Mouse (Mus musculus): Measurements from ENCODE around the gene Gm8773. TPM values are rescaled to one million over a fixed set of nuclear protein-coding genes. Genes with fewer than 3 reads are reported as not detected.

Gene Gm8773
- polyA plus RNA-seq, 1 experiment from 2014 or later: 1.0 TPM

DNA sequence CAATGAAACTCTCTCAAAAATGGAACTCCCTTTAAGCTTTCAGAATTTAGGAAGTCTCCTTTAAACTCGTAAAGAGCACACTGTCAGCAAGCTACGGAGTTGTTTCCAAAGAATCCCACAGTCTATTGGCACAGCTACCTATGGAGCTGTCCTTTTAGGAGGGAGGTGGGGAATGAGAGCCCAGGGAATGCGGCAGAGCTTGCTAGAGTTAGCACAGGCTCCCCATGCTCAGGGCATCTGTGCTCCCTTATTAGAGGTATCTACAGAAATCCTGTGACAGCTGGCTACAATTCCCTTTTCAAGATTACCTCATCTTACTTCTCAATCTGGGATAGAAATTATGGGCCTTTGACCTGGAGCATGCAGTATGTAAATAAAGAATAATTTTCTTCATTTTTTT lies 36.9 kb downstream of the Gm8773 start:
- Histone ChIP-seq H3K9ac (no peak overlapping the region), H3K4me3 (no peak overlapping the region), H3K9me3 (no peaks in the 10 kb centered on the region), H3K27ac (no peak overlapping the region), H3K4me1 (no peaks in the 10 kb centered on the region), H3K4me2 (no peak overlapping the region), H3K27me3 (no peaks in the 10 kb centered on the region), H3K36me3 (no peaks in the 10 kb centered on the region)
- WGBS: 47% methylated on average over 3 of the region's 3 CpGs
- ATAC-seq (ENCODE audit: borderline replicate concordance, extremely low read depth, low FRiP score, low TSS enrichment): no peak

DNA sequence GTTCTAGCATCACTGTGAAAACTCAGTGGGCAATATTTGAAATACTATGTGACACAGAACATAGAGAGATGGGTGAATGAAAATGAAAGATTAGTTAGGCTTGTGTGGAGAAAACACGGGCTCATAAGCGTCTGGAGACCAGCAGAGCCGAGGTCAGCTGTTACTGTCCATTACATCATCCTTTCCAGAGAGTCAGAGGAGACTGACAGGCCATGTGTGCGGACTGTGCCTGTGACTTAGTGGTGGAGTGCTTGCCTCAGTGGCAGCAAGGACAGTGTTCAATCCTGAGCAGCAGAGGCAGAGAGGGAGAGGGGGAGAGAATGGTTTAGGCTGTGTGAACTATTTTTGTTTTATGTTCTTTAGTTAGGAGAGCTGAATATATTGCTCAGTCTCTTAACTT lies 44.7 kb downstream of the Gm8773 start:
- no peak overlapping the region for H3K4me3 ChIP-seq
- H3K4me1 ChIP-seq: no peaks in the 10 kb centered on the region
- no peak overlapping the region for H3K4me2 ChIP-seq
- no peaks in the 10 kb centered on the region for H3K9me3 ChIP-seq
- no peaks in the 10 kb centered on the region for H3K27me3 ChIP-seq
- no peak for ATAC-seq (ENCODE audit: borderline replicate concordance, extremely low read depth, low FRiP score, low TSS enrichment)
- no peak overlapping the region for H3K27ac ChIP-seq
- H3K9ac ChIP-seq: no peak overlapping the region
- 46% methylated on average over 4 of the region's 4 CpGs for WGBS
- H3K36me3 ChIP-seq: no peaks in the 10 kb centered on the region

DNA sequence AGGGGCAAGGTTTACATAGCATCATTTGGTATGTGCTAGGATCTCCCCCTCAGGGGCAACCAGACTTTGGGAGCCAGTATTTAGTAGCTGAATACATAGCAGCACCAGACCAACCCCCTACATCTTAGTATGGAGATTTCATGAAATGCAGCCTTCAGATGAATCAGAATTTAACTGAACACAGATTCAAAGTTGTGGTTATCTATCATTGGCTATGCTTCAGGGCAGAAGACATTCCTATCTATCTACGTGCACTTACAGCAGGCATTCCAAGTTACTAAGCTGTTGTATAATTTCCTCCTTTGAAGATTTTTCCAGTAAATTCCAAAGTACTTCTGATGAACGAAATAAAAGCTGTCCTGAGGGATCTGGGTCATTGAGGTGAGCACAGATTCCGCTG lies 51.9 kb downstream of the Gm8773 start:
- no peak for ATAC-seq (ENCODE audit: borderline replicate concordance, extremely low read depth, low FRiP score, low TSS enrichment)
- Histone ChIP-seq H3K36me3 (no peaks in the 10 kb centered on the region), H3K4me3 (no peak overlapping the region), H3K4me1 (no peaks in the 10 kb centered on the region), H3K4me2 (no peak overlapping the region), H3K27me3 (no peaks in the 10 kb centered on the region), H3K9me3 (no peaks in the 10 kb centered on the region), H3K9ac (no peak overlapping the region), H3K27ac (no peak overlapping the region)
- 59% methylated on average over 3 of the region's 3 CpGs for WGBS

Other genes with a start within 250 kb of the Gm8773 start
- 30.4 and 33.1 TPM in 2 replicates for gene Cdk14, start 153.5 kb upstream of the Gm8773 start, polyA plus RNA-seq (2015; fragmentation: Nextera tagmentation; extraction: Ambion mirVana)
- not detected in 2 replicates for gene 1700015F17Rik, start 94.7 kb upstream of the Gm8773 start, polyA plus RNA-seq (2015; fragmentation: Nextera tagmentation; extraction: Ambion mirVana)
- 14.4 and 15.4 TPM in 2 replicates for gene Cldn12, start 58.8 kb upstream of the Gm8773 start, polyA plus RNA-seq (2015; fragmentation: Nextera tagmentation; extraction: Ambion mirVana)
- 23.2 and 24.7 TPM in 2 replicates for gene Gtpbp10, start 14.3 kb upstream of the Gm8773 start, polyA plus RNA-seq (2015; fragmentation: Nextera tagmentation; extraction: Ambion mirVana)
- gene Cfap69, start 90.4 kb downstream of the Gm8773 start, polyA plus RNA-seq (2015; fragmentation: Nextera tagmentation; extraction: Ambion mirVana): 4.1 and 4.4 TPM in 2 replicates
- 3.7 and 3.8 TPM in 2 replicates for gene Steap2, start 120.8 kb downstream of the Gm8773 start, polyA plus RNA-seq (2015; fragmentation: Nextera tagmentation; extraction: Ambion mirVana)
- 2.5 and 3.0 TPM in 2 replicates for gene Steap1, start 175.5 kb downstream of the Gm8773 start, polyA plus RNA-seq (2015; fragmentation: Nextera tagmentation; extraction: Ambion mirVana)